Mouse (Mus musculus) stomach, embryonic 15.5 days (tissue): ENCODE measurements around the gene Nup107. TPM values are rescaled to one million over a fixed set of nuclear protein-coding genes. Genes with fewer than 3 reads are reported as not detected.

Experiments used
- ATAC-seq: fragments of 200-750 bp; cut with Nextera tagmentation; 2 replicates; pipeline ENCODE4 v1.8.0; 2017; ENCODE audit warnings: low read depth, moderate number of reproducible peaks, moderate TSS enrichment; ENCODE audit not compliant: insufficient read depth, low FRiP score
- H3K27ac ChIP-seq: fragments of 300-500 bp; sonication (generic); 2 replicates; pipeline ENCODE4 v1.5.1; 2015; ENCODE audit warnings: mild to moderate bottlenecking, inconsistent platforms
- H3K27me3 ChIP-seq: fragments of 300-500 bp; sonication (generic); replicated peaks from 2 replicates; pipeline ENCODE4 v1.6.1; 2015; ENCODE audit warnings: inconsistent platforms
- H3K36me3 ChIP-seq: fragments of 300-500 bp; sonication (generic); 2 replicates; pipeline ENCODE4 v1.6.1; 2015; ENCODE audit warnings: inconsistent platforms
- H3K4me1 ChIP-seq: fragments of 300-500 bp; sonication (generic); 2 replicates; pipeline ENCODE4 v1.6.1; 2015; ENCODE audit warnings: inconsistent platforms
- H3K4me2 ChIP-seq: fragments of 300-500 bp; sonication (generic); 2 replicates; pipeline ENCODE4 v1.6.1; 2015; ENCODE audit warnings: mild to moderate bottlenecking, inconsistent platforms
- H3K4me3 ChIP-seq: fragments of 300-500 bp; sonication (generic); replicated peaks from 2 replicates; pipeline ENCODE4 v1.5.1; 2015; ENCODE audit warnings: inconsistent platforms
- H3K9ac ChIP-seq: fragments of 300-500 bp; sonication (generic); 2 replicates; pipeline ENCODE4 v1.6.1; 2015; ENCODE audit warnings: inconsistent platforms
- H3K9me3 ChIP-seq: fragments of 300-500 bp; sonication (generic); 2 replicates; pipeline ENCODE4 v1.6.1; 2016; ENCODE audit warnings: inconsistent platforms
- WGBS: fragments of 180-500 bp; shearing (Covaris S2); methylation state at CpG from one replicate; pipeline ENCODE4 v1.1.7; 2015; 5-methylcytosine and 5-hydroxymethylcytosine counted together
- polyA plus RNA-seq: library from polyadenylated mRNA; unstranded; fragments of >200 nt; fragmentation: Nextera tagmentation; extraction: Ambion mirVana; gene quantifications from 2 replicates; pipeline ENCODE4 v1.2.1, GENCODE M21; 2015

Nup107 gene
- polyA plus RNA-seq, 1 experiment from 2014 or later, result 64.8 TPM

DNA sequence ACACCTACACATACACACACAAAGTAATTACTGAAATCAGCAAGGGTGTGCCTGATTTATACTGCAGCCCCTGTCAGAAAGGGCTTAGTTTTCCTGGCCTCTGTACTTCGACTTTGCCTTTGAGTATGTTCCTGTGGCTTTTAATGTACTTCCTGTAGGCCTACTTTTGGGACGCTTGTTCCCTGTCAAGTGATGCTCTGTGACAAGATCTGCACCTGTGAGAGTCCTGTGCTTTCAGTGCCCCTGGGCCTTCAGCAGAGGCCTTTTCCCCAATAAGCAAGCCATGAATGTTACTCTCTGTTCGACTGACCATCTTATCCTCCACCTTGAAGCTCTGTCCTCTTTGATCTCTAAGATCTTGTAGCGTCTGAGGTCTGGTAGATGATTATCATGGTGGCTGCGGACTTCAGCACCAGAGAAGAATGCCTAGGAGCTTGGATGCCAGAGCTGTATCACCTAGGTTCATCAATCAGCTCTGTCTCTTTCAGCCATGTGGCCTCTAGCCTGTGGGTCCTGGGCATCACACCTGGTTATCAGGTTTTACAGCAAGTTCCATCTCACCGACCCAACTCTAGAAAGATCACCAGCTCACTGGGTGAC, 6.0 kb upstream of the Nup107 start:
- ATAC-seq, result no peak
- no peaks in the 10 kb centered on the region for H3K27me3 ChIP-seq
- H3K4me1 ChIP-seq, result no peaks in the 10 kb centered on the region
- no peaks in the 10 kb centered on the region for H3K36me3 ChIP-seq
- no peak overlapping the region for H3K4me3 ChIP-seq
- no peaks in the 10 kb centered on the region for H3K9me3 ChIP-seq
- no peak overlapping the region for H3K27ac ChIP-seq
- H3K9ac ChIP-seq, result no peak overlapping the region
- 70% methylated on average over 6 of the region's 6 CpGs for WGBS
- no peak overlapping the region for H3K4me2 ChIP-seq

DNA sequence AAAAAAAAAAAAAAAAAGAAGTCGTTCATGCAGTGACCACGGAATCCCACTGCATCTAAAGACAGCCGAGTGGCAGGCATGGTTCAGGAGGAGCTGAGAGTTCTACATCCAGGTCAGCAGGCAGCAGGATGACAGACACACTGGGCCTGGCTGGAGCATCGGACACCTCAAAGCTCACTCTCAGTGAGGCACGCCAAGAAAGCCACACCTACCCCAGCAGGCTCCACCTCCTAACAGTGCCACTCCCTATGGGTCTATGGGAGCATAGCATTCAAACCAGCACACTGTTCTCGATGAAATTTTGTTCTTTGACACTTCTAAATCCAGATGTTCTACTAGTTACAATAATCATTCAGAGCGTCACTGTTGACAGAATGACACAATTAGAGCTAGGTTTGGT, 5.2 kb upstream of the Nup107 start:
- WGBS, result 71% methylated on average over 7 of the region's 7 CpGs
- no peaks in the 10 kb centered on the region for H3K27me3 ChIP-seq

DNA sequence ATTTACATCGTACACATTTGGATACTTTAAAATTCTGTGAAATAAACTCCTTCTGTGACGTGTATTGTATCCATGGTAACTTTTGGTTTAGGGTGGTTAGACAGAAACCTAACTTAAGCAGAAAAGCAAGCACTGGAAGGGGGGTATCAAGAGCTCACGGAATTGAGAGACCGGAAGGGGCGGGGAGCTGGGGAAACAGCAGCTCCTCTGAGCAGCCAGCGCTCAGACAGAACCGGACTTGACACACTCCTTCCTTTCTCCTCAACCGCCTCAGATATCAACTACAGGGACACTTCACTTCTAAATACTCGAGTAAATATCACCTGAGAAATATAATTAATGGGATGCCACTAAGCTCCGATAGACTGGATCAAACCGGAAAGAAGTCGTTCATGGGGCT, 4.6 kb upstream of the Nup107 start:
- Histone ChIP-seq H3K9ac (no peak overlapping the region), H3K9me3 (no peaks in the 10 kb centered on the region), H3K4me2 (no peak overlapping the region), H3K4me3 (no peak overlapping the region), H3K27me3 (no peaks in the 10 kb centered on the region), H3K4me1 (peaks cover 4% of the 10 kb centered on the region; the same call in 1 of the 2 replicates), H3K36me3 (no peaks in the 10 kb centered on the region), H3K27ac (no peak overlapping the region)
- WGBS, result 85% methylated on average over 12 of the region's 12 CpGs
- ATAC-seq, result no peak

More for the DNA sequence above, 5.2 kb upstream of the Nup107 start:
- Histone ChIP-seq H3K4me2 (no peak overlapping the region), H3K4me3 (no peak overlapping the region), H3K36me3 (no peaks in the 10 kb centered on the region), H3K9ac (no peak overlapping the region), H3K4me1 (peaks cover 4% of the 10 kb centered on the region; the same call in 1 of the 2 replicates), H3K9me3 (no peaks in the 10 kb centered on the region), H3K27ac (no peak overlapping the region)
- no peak for ATAC-seq

DNA sequence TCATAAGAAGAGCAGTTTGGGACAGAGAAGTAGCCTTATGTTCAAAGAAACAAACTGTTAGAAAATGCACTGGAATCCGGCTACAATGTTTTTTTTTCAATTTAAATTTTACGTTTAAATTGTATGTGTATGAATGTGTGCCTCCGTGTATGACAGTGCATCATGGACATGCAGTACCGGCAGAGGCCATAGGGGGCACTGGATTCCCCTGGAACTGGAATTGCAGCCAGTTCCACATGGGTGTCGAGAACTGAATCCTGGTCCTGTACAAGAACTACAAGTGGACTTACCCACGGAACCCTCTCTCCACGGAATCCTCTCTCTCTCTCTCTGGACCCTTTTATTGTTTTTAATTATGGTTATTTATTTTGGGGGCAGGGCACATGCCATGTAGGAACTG, 3.7 kb upstream of the Nup107 start:
- no peak for ATAC-seq
- Histone ChIP-seq H3K9me3 (no peaks in the 10 kb centered on the region), H3K27me3 (no peaks in the 10 kb centered on the region), H3K27ac (no peak overlapping the region), H3K4me3 (no peak overlapping the region), H3K4me2 (no peak overlapping the region), H3K36me3 (no peaks in the 10 kb centered on the region), H3K4me1 (peaks cover 9% of the 10 kb centered on the region), H3K9ac (no peak overlapping the region)
- 93% methylated on average over 7 of the region's 7 CpGs for WGBS

GRCm38 (mm10) chr10:117795206-117795605, 2.7 kb upstream of the Nup107 start:
- 74% methylated on average over 4 of the region's 4 CpGs for WGBS
- H3K9me3 ChIP-seq, result no peaks in the 10 kb centered on the region
- H3K36me3 ChIP-seq, result no peaks in the 10 kb centered on the region
- H3K27me3 ChIP-seq, result no peaks in the 10 kb centered on the region
- no peak overlapping the region for H3K27ac ChIP-seq
- no peak overlapping the region for H3K9ac ChIP-seq
- ATAC-seq, result no peak
- peaks cover 11% of the 10 kb centered on the region for H3K4me1 ChIP-seq
- no peak overlapping the region for H3K4me2 ChIP-seq
- no peak overlapping the region for H3K4me3 ChIP-seq

DNA sequence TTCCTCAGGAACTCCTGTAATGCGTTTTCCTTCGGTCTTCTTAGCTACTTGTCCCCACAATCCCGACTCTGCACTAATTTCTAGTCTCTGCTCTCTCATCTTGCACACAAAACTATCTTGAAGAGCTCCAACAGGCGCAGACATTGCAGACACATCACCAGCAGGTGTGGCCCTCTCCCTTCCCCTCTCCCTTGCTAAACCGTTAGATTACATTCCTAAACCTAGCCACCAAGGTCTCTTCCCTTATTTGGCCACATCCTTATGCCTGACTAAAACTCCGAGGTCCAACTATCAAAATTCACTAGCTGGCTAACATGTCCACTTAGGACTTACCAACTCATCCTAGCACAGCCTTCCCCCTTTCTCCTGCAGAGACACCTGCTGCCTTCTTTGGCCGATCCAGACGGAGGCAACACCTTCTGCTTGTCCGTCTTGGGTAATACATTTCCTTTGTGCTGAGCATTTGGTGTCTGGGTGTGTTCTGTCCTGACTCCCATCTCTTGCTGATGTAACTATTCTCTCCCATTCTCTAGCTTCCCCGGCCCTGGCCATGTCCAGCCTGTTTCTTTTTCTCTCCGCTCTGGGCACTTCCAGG, 1.0 kb upstream of the Nup107 start:
- Histone ChIP-seq H3K36me3 (no peaks in the 10 kb centered on the region), H3K27ac (peak overlapping the region; percentile 87), H3K27me3 (no peaks in the 10 kb centered on the region), H3K4me3 (no peak overlapping the region), H3K9me3 (no peaks in the 10 kb centered on the region), H3K9ac (no peak overlapping the region), H3K4me1 (peaks cover 11% of the 10 kb centered on the region), H3K4me2 (peak overlapping the region; percentile 60)
- whole genome bisulfite sequencing, result 56% methylated on average over 11 of the region's 11 CpGs
- ATAC-seq, result no peak

- H3K4me3 ChIP-seq, result peak overlapping the region; percentile 77
- no peak overlapping the region for H3K27ac ChIP-seq
- peaks cover 11% of the 10 kb centered on the region for H3K4me1 ChIP-seq
- H3K9me3 ChIP-seq, result no peaks in the 10 kb centered on the region
- H3K27me3 ChIP-seq, result no peaks in the 10 kb centered on the region
- ATAC-seq, result no peak
- H3K4me2 ChIP-seq, result peak overlapping the region; percentile 71
- no peak overlapping the region for H3K9ac ChIP-seq
- H3K36me3 ChIP-seq, result peaks cover 6% of the 10 kb centered on the region
- 85% methylated on average over 2 of the region's 2 CpGs for WGBS
Measured at GRCm38 (mm10) chr10:117791171-117791470, 1.4 kb downstream of the Nup107 start.

GRCm38 (mm10) chr10:117790421-117791170, 1.9 kb downstream of the Nup107 start:
- ATAC-seq, result no peak
- Histone ChIP-seq H3K9me3 (no peaks in the 10 kb centered on the region), H3K4me1 (peaks cover 11% of the 10 kb centered on the region), H3K36me3 (peaks cover 11% of the 10 kb centered on the region), H3K9ac (no peak overlapping the region), H3K4me2 (peak overlapping the region; percentile 71; the same call in 1 of the 2 replicates), H3K27me3 (no peaks in the 10 kb centered on the region), H3K27ac (no peak overlapping the region), H3K4me3 (0 out of 2 replicates have a peak overlapping the region, but pooled peaks have one; percentile 77)
- WGBS, result 93% methylated on average over 17 of the region's 17 CpGs

DNA sequence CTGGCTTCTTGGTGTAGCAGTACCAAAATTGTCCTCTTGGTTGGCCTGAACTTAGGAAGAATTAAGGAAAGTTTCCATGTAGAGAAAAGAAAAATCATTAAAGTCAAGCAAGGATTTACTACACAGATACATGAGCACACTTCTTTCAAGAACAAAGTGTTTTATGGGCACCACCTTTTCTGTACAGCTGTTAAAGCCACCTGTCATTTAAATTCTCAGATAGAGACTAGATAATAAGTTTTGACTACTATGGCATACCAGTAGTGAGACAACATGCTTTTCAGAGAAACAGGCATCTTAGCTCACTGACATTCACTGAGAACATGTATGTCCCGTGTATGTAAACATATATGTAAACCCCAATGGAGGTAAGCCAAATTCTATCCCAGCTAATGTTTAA, 2.5 kb downstream of the Nup107 start:
- H3K27me3 ChIP-seq, result no peaks in the 10 kb centered on the region
- 88% methylated on average over 1 of the region's 1 CpGs for WGBS
- H3K27ac ChIP-seq, result no peak overlapping the region
- H3K4me1 ChIP-seq, result peaks cover 11% of the 10 kb centered on the region
- H3K9ac ChIP-seq, result no peak overlapping the region
- H3K9me3 ChIP-seq, result no peaks in the 10 kb centered on the region
- ATAC-seq, result no peak
- no peak overlapping the region for H3K4me3 ChIP-seq
- H3K4me2 ChIP-seq, result no peak overlapping the region
- peaks cover 12% of the 10 kb centered on the region for H3K36me3 ChIP-seq

- Histone ChIP-seq H3K4me1 (no peaks in the 10 kb centered on the region), H3K36me3 (peaks cover 46% of the 10 kb centered on the region), H3K4me3 (no peak overlapping the region), H3K9ac (no peak overlapping the region), H3K9me3 (no peaks in the 10 kb centered on the region), H3K27me3 (no peaks in the 10 kb centered on the region), H3K27ac (no peak overlapping the region), H3K4me2 (no peak overlapping the region)
- ATAC-seq, result no peak
- WGBS, result 90% methylated on average over 7 of the region's 7 CpGs
Measured at GRCm38 (mm10) chr10:117784646-117785045, 7.9 kb downstream of the Nup107 start.

GRCm38 (mm10) chr10:117783786-117784420, 8.6 kb downstream of the Nup107 start:
- Histone ChIP-seq H3K9me3 (no peaks in the 10 kb centered on the region), H3K27me3 (no peaks in the 10 kb centered on the region), H3K36me3 (peaks cover 46% of the 10 kb centered on the region), H3K4me3 (no peak overlapping the region), H3K9ac (no peak overlapping the region), H3K4me1 (no peaks in the 10 kb centered on the region), H3K27ac (no peak overlapping the region), H3K4me2 (no peak overlapping the region)
- 92% methylated on average over 13 of the region's 13 CpGs for WGBS
- ATAC-seq, result no peak
